Mouse (Mus musculus): ENCODE measurements at regions not wholly inside any gene's neighbourhood (a gene's known extent, or its start where the extent isn't known, plus 50 kb on each side); places are given as distances from the start of the nearest gene placed in this dataset.

GRCm38 (mm10) chr4:9061941-9062340, 823.1 kb upstream of the Car8 start:
- Histone ChIP-seq H3K4me1 (ENCODE audit: control insufficient read depth, insufficient read depth, low read length) (0 out of 2 replicates have a peak, but pooled peaks cover 2% of the 10 kb centered on the region), H3K4me3 (ENCODE audit: low read depth, low read length) (no peak overlapping the region), H3K36me3 (ENCODE audit: control insufficient read depth, insufficient read depth, low read length) (no peaks in the 10 kb centered on the region), H3K9ac (ENCODE audit: low read length) (no peak overlapping the region), H3K4me2 (ENCODE audit: low read depth) (no peak overlapping the region), H3K27ac (ENCODE audit: low read depth, low read length) (no peak overlapping the region), H3K9me3 (ENCODE audit: control insufficient read depth, low read length) (no peaks in the 10 kb centered on the region), H3K27me3 (ENCODE audit: control insufficient read depth, insufficient read depth, low read length) (no peaks in the 10 kb centered on the region)
- no peak for DNase-seq (ENCODE audit: low spot score)
- 71% methylated on average over 3 of the region's 3 CpGs for WGBS
- no peak for ATAC-seq (ENCODE audit: insufficient read depth, low FRiP score, low TSS enrichment)

GRCm38 (mm10) chr4:9060221-9060620, 821.4 kb upstream of the Car8 start:
- Histone ChIP-seq H3K36me3 (ENCODE audit: control insufficient read depth, insufficient read depth, low read length) (no peaks in the 10 kb centered on the region), H3K4me2 (ENCODE audit: low read depth) (no peak overlapping the region), H3K9ac (ENCODE audit: low read length) (no peak overlapping the region), H3K9me3 (ENCODE audit: control insufficient read depth, low read length) (no peaks in the 10 kb centered on the region), H3K4me1 (ENCODE audit: control insufficient read depth, insufficient read depth, low read length) (0 out of 2 replicates have a peak, but pooled peaks cover 2% of the 10 kb centered on the region), H3K4me3 (ENCODE audit: low read depth, low read length) (no peak overlapping the region), H3K27me3 (ENCODE audit: control insufficient read depth, insufficient read depth, low read length) (no peaks in the 10 kb centered on the region), H3K27ac (ENCODE audit: low read depth, low read length) (no peak overlapping the region)
- DNase-seq (ENCODE audit: low spot score), result peak; percentile 34
- 29% methylated on average over 5 of the region's 5 CpGs for WGBS
- peak; percentile 53; the same call in 1 of the 2 replicates for ATAC-seq (ENCODE audit: insufficient read depth, low FRiP score, low TSS enrichment)

DNA sequence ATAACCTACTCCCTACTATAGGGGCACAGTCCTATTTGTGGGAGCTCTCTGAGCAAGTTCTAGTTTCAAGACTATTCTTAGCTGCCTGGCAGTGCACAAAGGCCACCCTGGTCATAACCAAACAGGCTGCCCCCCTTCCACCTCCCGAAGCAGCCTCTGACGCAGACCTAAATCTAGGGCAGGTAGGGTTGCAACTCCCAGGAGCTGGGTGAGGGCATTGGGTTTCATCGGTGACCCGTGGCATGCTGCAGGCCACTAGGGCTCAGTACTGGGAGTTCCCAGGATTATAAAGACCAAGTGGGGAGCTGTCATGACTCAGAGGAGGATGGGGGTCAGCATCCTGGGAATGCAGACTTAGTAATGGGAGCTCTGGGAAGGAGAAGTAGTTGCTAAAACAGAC, 818.8 kb upstream of the Car8 start:
- DNase-seq (ENCODE audit: low spot score) (no peak), ATAC-seq (ENCODE audit: insufficient read depth, low FRiP score, low TSS enrichment) (no peak)
- H3K4me3 ChIP-seq (ENCODE audit: low read depth, low read length), result no peak overlapping the region
- no peak overlapping the region for H3K4me2 ChIP-seq (ENCODE audit: low read depth)
- H3K9me3 ChIP-seq (ENCODE audit: control insufficient read depth, low read length), result no peaks in the 10 kb centered on the region
- H3K4me1 ChIP-seq (ENCODE audit: control insufficient read depth, insufficient read depth, low read length), result 0 out of 2 replicates have a peak, but pooled peaks cover 2% of the 10 kb centered on the region
- WGBS, result 63% methylated on average over 4 of the region's 4 CpGs
- H3K9ac ChIP-seq (ENCODE audit: low read length), result no peak overlapping the region
- no peaks in the 10 kb centered on the region for H3K36me3 ChIP-seq (ENCODE audit: control insufficient read depth, insufficient read depth, low read length)
- H3K27ac ChIP-seq (ENCODE audit: low read depth, low read length), result no peak overlapping the region
- no peaks in the 10 kb centered on the region for H3K27me3 ChIP-seq (ENCODE audit: control insufficient read depth, insufficient read depth, low read length)

- Histone ChIP-seq H3K27ac (ENCODE audit: low read depth, low read length) (no peak overlapping the region), H3K36me3 (ENCODE audit: control insufficient read depth, insufficient read depth, low read length) (no peaks in the 10 kb centered on the region), H3K4me3 (ENCODE audit: low read depth, low read length) (no peak overlapping the region), H3K4me1 (ENCODE audit: control insufficient read depth, insufficient read depth, low read length) (0 out of 2 replicates have a peak, but pooled peaks cover 2% of the 10 kb centered on the region), H3K27me3 (ENCODE audit: control insufficient read depth, insufficient read depth, low read length) (no peaks in the 10 kb centered on the region), H3K9ac (ENCODE audit: low read length) (no peak overlapping the region), H3K4me2 (ENCODE audit: low read depth) (no peak overlapping the region), H3K9me3 (ENCODE audit: control insufficient read depth, low read length) (no peaks in the 10 kb centered on the region)
- ATAC-seq (ENCODE audit: insufficient read depth, low FRiP score, low TSS enrichment) (no peak), DNase-seq (ENCODE audit: low spot score) (no peak)
- 91% methylated on average over 7 of the region's 7 CpGs for WGBS
Observed at GRCm38 (mm10) chr4:9057113-9057512, 818.3 kb upstream of the Car8 start.

DNA sequence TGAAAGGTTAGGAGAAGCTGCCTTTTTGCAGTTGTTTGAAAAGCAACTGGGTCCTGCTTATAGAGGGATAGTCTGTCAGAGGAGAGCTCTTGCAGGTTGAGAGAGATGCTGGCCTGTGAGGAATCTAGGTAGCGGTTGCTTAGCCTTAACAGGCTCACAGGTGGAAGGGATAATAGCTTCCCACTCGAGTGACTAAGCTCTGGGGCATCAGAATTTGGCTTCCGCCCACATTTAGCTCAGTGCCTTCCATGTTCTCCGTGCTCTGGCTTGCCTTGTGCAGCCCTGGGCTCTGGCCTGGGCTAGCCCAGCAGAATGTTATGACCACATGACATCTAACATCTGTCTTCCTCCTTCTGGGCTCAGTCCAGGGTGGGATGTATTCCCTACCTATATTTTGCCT, 817.0 kb upstream of the Car8 start:
- no peak for ATAC-seq (ENCODE audit: insufficient read depth, low FRiP score, low TSS enrichment)
- WGBS, result 78% methylated on average over 4 of the region's 4 CpGs

GRCm38 (mm10) chr4:9055266-9055820, 816.5 kb upstream of the Car8 start:
- Histone ChIP-seq H3K4me1 (ENCODE audit: control insufficient read depth, insufficient read depth, low read length) (no peaks in the 10 kb centered on the region), H3K9me3 (ENCODE audit: control insufficient read depth, low read length) (no peaks in the 10 kb centered on the region), H3K27ac (ENCODE audit: low read depth, low read length) (no peak overlapping the region), H3K9ac (ENCODE audit: low read length) (no peak overlapping the region), H3K4me3 (ENCODE audit: low read depth, low read length) (no peak overlapping the region), H3K27me3 (ENCODE audit: control insufficient read depth, insufficient read depth, low read length) (no peaks in the 10 kb centered on the region), H3K4me2 (ENCODE audit: low read depth) (no peak overlapping the region), H3K36me3 (ENCODE audit: control insufficient read depth, insufficient read depth, low read length) (no peaks in the 10 kb centered on the region)
- WGBS, result 61% methylated on average over 9 of the region's 9 CpGs
- DNase-seq (ENCODE audit: low spot score), result no peak
- no peak for ATAC-seq (ENCODE audit: insufficient read depth, low FRiP score, low TSS enrichment)

More for the DNA sequence above, 817.0 kb upstream of the Car8 start:
- no peak for DNase-seq (ENCODE audit: low spot score)
- H3K4me2 ChIP-seq (ENCODE audit: low read depth), result no peak overlapping the region
- H3K4me3 ChIP-seq (ENCODE audit: low read depth, low read length), result no peak overlapping the region
- no peak overlapping the region for H3K27ac ChIP-seq (ENCODE audit: low read depth, low read length)
- H3K9me3 ChIP-seq (ENCODE audit: control insufficient read depth, low read length), result no peaks in the 10 kb centered on the region
- H3K9ac ChIP-seq (ENCODE audit: low read length), result no peak overlapping the region
- no peaks in the 10 kb centered on the region for H3K36me3 ChIP-seq (ENCODE audit: control insufficient read depth, insufficient read depth, low read length)
- H3K4me1 ChIP-seq (ENCODE audit: control insufficient read depth, insufficient read depth, low read length), result 0 out of 2 replicates have a peak, but pooled peaks cover 2% of the 10 kb centered on the region
- no peaks in the 10 kb centered on the region for H3K27me3 ChIP-seq (ENCODE audit: control insufficient read depth, insufficient read depth, low read length)

GRCm38 (mm10) chr4:9048817-9049216, 810.0 kb upstream of the Car8 start:
- no peaks in the 10 kb centered on the region for H3K9me3 ChIP-seq (ENCODE audit: control insufficient read depth, low read length)
- H3K27ac ChIP-seq (ENCODE audit: low read depth, low read length), result no peak overlapping the region
- no peak overlapping the region for H3K4me3 ChIP-seq (ENCODE audit: low read depth, low read length)
- H3K27me3 ChIP-seq (ENCODE audit: control insufficient read depth, insufficient read depth, low read length), result no peaks in the 10 kb centered on the region
- ATAC-seq (ENCODE audit: insufficient read depth, low FRiP score, low TSS enrichment) (no peak), DNase-seq (ENCODE audit: low spot score) (no peak)
- WGBS, result 92% methylated on average over 1 of the region's 1 CpGs
- H3K4me2 ChIP-seq (ENCODE audit: low read depth), result no peak overlapping the region
- H3K4me1 ChIP-seq (ENCODE audit: control insufficient read depth, insufficient read depth, low read length), result no peaks in the 10 kb centered on the region
- H3K36me3 ChIP-seq (ENCODE audit: control insufficient read depth, insufficient read depth, low read length), result no peaks in the 10 kb centered on the region
- no peak overlapping the region for H3K9ac ChIP-seq (ENCODE audit: low read length)

DNA sequence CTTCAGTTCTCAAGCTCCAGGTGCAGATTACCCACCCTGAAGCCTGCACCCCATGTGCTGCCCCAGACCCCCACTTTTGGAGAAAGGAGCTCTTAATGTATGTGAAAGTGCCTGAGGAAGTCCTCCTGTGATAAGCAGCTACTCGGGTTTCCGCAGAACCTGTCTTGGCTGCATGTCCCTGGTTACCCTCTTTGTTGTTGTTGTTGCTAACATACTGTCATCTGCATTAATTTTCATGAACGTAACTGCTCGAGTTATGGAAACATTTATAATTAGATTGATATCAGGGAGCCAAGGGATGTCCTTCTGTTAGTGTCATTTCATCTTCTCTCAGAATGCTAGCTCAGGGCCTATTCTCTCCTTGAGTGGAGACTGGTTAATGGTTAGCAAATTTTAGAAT, 808.3 kb upstream of the Car8 start:
- H3K36me3 ChIP-seq (ENCODE audit: control insufficient read depth, insufficient read depth, low read length), result no peaks in the 10 kb centered on the region
- H3K9ac ChIP-seq (ENCODE audit: low read length), result no peak overlapping the region
- whole genome bisulfite sequencing, result 83% methylated on average over 4 of the region's 4 CpGs
- no peak for DNase-seq (ENCODE audit: low spot score)
- no peaks in the 10 kb centered on the region for H3K27me3 ChIP-seq (ENCODE audit: control insufficient read depth, insufficient read depth, low read length)
- H3K4me2 ChIP-seq (ENCODE audit: low read depth), result no peak overlapping the region
- H3K9me3 ChIP-seq (ENCODE audit: control insufficient read depth, low read length), result no peaks in the 10 kb centered on the region
- no peak overlapping the region for H3K4me3 ChIP-seq (ENCODE audit: low read depth, low read length)
- no peaks in the 10 kb centered on the region for H3K4me1 ChIP-seq (ENCODE audit: control insufficient read depth, insufficient read depth, low read length)
- no peak overlapping the region for H3K27ac ChIP-seq (ENCODE audit: low read depth, low read length)
- ATAC-seq (ENCODE audit: insufficient read depth, low FRiP score, low TSS enrichment), result no peak

- no peak for DNase-seq (ENCODE audit: low spot score)
- ATAC-seq (ENCODE audit: insufficient read depth, low FRiP score, low TSS enrichment), result no peak
- Histone ChIP-seq H3K4me1 (ENCODE audit: control insufficient read depth, insufficient read depth, low read length) (no peaks in the 10 kb centered on the region), H3K27ac (ENCODE audit: low read depth, low read length) (no peak overlapping the region), H3K9me3 (ENCODE audit: control insufficient read depth, low read length) (no peaks in the 10 kb centered on the region), H3K27me3 (ENCODE audit: control insufficient read depth, insufficient read depth, low read length) (no peaks in the 10 kb centered on the region), H3K36me3 (ENCODE audit: control insufficient read depth, insufficient read depth, low read length) (no peaks in the 10 kb centered on the region), H3K9ac (ENCODE audit: low read length) (no peak overlapping the region), H3K4me3 (ENCODE audit: low read depth, low read length) (no peak overlapping the region), H3K4me2 (ENCODE audit: low read depth) (no peak overlapping the region)
- WGBS, result 88% methylated on average over 14 of the region's 14 CpGs
Observed at GRCm38 (mm10) chr4:9046436-9046835, 807.6 kb upstream of the Car8 start.

All from neural tube, embryonic 11.5 days (tissue).